Mouse (Mus musculus) MEL (cell line): ENCODE results near the gene Adcy7. TPM values are rescaled to one million over a fixed set of nuclear protein-coding genes. Genes with fewer than 3 reads are reported as not detected.

Source experiments
- DNase-seq: peaks from one replicate; pipeline ENCODE4 v3.0.0; 2011; ENCODE audit warnings: low read depth, low spot score
- H3K27ac ChIP-seq: 2 replicates; pipeline ENCODE4 v1.5.1; 2012; ENCODE audit warnings: low read depth, mild to moderate bottlenecking, control low read depth, low read length, moderate library complexity; ENCODE audit not compliant: control insufficient read depth
- H3K27me3 ChIP-seq, 2 experiments: fragments of 150-350 bp in 1 of 2; sonication (generic) in 1 of 2; 2 replicates each; pipeline ENCODE4 v1.6.1; 2012; ENCODE audit warnings: low read length in 2 of 2, mild to moderate bottlenecking in 2 of 2, improper control_type of control experiment in 1 of 2, moderate library complexity in 1 of 2; ENCODE audit not compliant: insufficient read depth in 2 of 2, control insufficient read depth in 1 of 2
- H3K36me3 ChIP-seq, 2 experiments: 2 replicates each; pipeline ENCODE4 v1.6.1; 2012 to 2014; ENCODE audit warnings: low read length in 2 of 2, improper control_type of control experiment in 1 of 2, inconsistent platforms in 1 of 2, mild to moderate bottlenecking in 1 of 2; ENCODE audit not compliant: insufficient read depth in 2 of 2, control insufficient read depth in 1 of 2
- H3K4me1 ChIP-seq, 2 experiments: fragments of 150-350 bp in 1 of 2; sonication (generic) in 1 of 2; 2 replicates each; pipeline ENCODE4 v1.6.1; 2012; ENCODE audit warnings: low read length in 2 of 2, improper control_type of control experiment in 1 of 2, mild to moderate bottlenecking in 1 of 2; ENCODE audit not compliant: insufficient read depth in 2 of 2, control insufficient read depth in 1 of 2
- H3K4me3 ChIP-seq, 2 experiments: fragments of 150-350 bp in 1 of 2; sonication (generic) in 1 of 2; 2 replicates each; pipeline ENCODE4 v1.5.1; 2012; ENCODE audit warnings: low read depth in 2 of 2, low read length in 2 of 2, mild to moderate bottlenecking in 2 of 2, moderate library complexity in 2 of 2, control low read depth in 1 of 2, improper control_type of control experiment in 1 of 2; ENCODE audit not compliant: control insufficient read depth in 1 of 2, insufficient read depth in 1 of 2
- H3K79me2 ChIP-seq: 2 replicates; pipeline ENCODE4 v1.6.1; 2012; ENCODE audit warnings: mild to moderate bottlenecking, low read length, moderate library complexity; ENCODE audit not compliant: control insufficient read depth, poor library complexity, insufficient read depth
- H3K9ac ChIP-seq: 2 replicates; pipeline ENCODE4 v1.6.1; 2012; ENCODE audit warnings: low read depth, mild to moderate bottlenecking, control low read depth, low read length, moderate library complexity; ENCODE audit not compliant: control insufficient read depth, poor library complexity, severe bottlenecking
- H3K9me3 ChIP-seq: fragments of 150-350 bp; sonication (generic); replicated peaks from 2 replicates; pipeline ENCODE4 v1.6.1; 2012; ENCODE audit warnings: mild to moderate bottlenecking, low read length, improper control_type of control experiment, moderate library complexity; ENCODE audit not compliant: insufficient read depth
- BHLHE40 ChIP-seq: IDR thresholded peaks from 2 replicates; pipeline ENCODE4 v1.6.1; 2012; ENCODE audit warnings: low read depth, mild to moderate bottlenecking, inconsistent platforms, low read length, improper control_type of control experiment, borderline replicate concordance
- CHD2 ChIP-seq: IDR thresholded peaks from 2 replicates; pipeline ENCODE4 v1.6.1; 2011; ENCODE audit warnings: low read length, improper control_type of control experiment
- CTCF ChIP-seq, 3 experiments: IDR thresholded peaks in 2 of 3; conservative IDR thresholded peaks in 1 of 3; 2 replicates each; pipeline ENCODE4 v1.5.1; 2011 to 2012; ENCODE audit warnings: low read length in 3 of 3, low read depth in 2 of 3, mild to moderate bottlenecking in 2 of 3, improper control_type of control experiment in 1 of 3, inconsistent platforms in 1 of 3, mixed read lengths in 1 of 3, moderate library complexity in 1 of 3; ENCODE audit not compliant: control insufficient read depth in 1 of 3, insufficient read depth in 1 of 3, poor library complexity in 1 of 3, severe bottlenecking in 1 of 3
- ELF1 ChIP-seq: IDR thresholded peaks from 2 replicates; pipeline ENCODE4 v1.6.1; 2014; ENCODE audit warnings: low read depth, mild to moderate bottlenecking, inconsistent platforms, low read length, improper control_type of control experiment, moderate library complexity
- EP300 ChIP-seq, 2 experiments: IDR thresholded peaks; 2 replicates each; pipeline ENCODE4 v1.6.1; 2011; ENCODE audit warnings: improper control_type of control experiment in 2 of 2, low read length in 2 of 2, low read depth in 1 of 2, mild to moderate bottlenecking in 1 of 2
- GABPA ChIP-seq: IDR thresholded peaks from 2 replicates; pipeline ENCODE4 v1.6.1; 2012; ENCODE audit warnings: low read depth, mild to moderate bottlenecking, inconsistent platforms, low read length, improper control_type of control experiment, moderate library complexity
- GATA1 ChIP-seq: IDR thresholded peaks from 2 replicates; pipeline ENCODE4 v1.6.1; 2011; ENCODE audit warnings: low read depth, low read length, improper control_type of control experiment
- MAX ChIP-seq: IDR thresholded peaks from 2 replicates; pipeline ENCODE4 v1.6.1; 2011; ENCODE audit warnings: low read length, improper control_type of control experiment
- MEF2A ChIP-seq: IDR thresholded peaks from 2 replicates; pipeline ENCODE4 v1.6.1; 2014; ENCODE audit warnings: low read depth, mild to moderate bottlenecking, inconsistent platforms, low read length, improper control_type of control experiment; ENCODE audit not compliant: poor library complexity, insufficient replicate concordance, severe bottlenecking; ENCODE audit errors: extremely low read depth
- MXI1 ChIP-seq: IDR thresholded peaks from 2 replicates; pipeline ENCODE4 v1.6.1; 2011; ENCODE audit warnings: mild to moderate bottlenecking, low read depth, low read length, improper control_type of control experiment
- MYB ChIP-seq: IDR thresholded peaks from 2 replicates; pipeline ENCODE4 v1.6.1; 2011; ENCODE audit warnings: mild to moderate bottlenecking, low read depth, low read length, improper control_type of control experiment
- NELFE ChIP-seq: IDR thresholded peaks from 2 replicates; pipeline ENCODE4 v1.6.1; 2011; ENCODE audit warnings: low read depth, low read length, improper control_type of control experiment
- POLR2A ChIP-seq, 2 experiments: IDR thresholded peaks; 2 replicates each; pipeline ENCODE4 v1.6.1; 2011 to 2012; ENCODE audit warnings: low read length in 2 of 2, mild to moderate bottlenecking in 2 of 2, control low read depth in 1 of 2, improper control_type of control experiment in 1 of 2, low read depth in 1 of 2, moderate library complexity in 1 of 2; ENCODE audit not compliant: control insufficient read depth in 1 of 2, insufficient read depth in 1 of 2, poor library complexity in 1 of 2
- POLR2AphosphoS2 ChIP-seq: IDR thresholded peaks from 2 replicates; pipeline ENCODE4 v1.6.1; 2011; ENCODE audit warnings: low read length, improper control_type of control experiment
- POLR2AphosphoS5 ChIP-seq: IDR thresholded peaks from 2 replicates; pipeline ENCODE4 v1.6.1; 2012; ENCODE audit warnings: low read depth, borderline replicate concordance, mild to moderate bottlenecking, inconsistent platforms, low read length, moderate library complexity, mixed read lengths
- RAD21 ChIP-seq: IDR thresholded peaks from 2 replicates; pipeline ENCODE4 v1.6.1; 2011; ENCODE audit warnings: mild to moderate bottlenecking, low read depth, low read length, improper control_type of control experiment
- TAL1 ChIP-seq: IDR thresholded peaks from 2 replicates; pipeline ENCODE4 v1.6.1; 2012; ENCODE audit warnings: mild to moderate bottlenecking, inconsistent platforms, low read length, moderate library complexity, mixed read lengths
- TBP ChIP-seq: IDR thresholded peaks from 2 replicates; pipeline ENCODE4 v1.8.0; 2011; ENCODE audit warnings: low read depth, low read length, improper control_type of control experiment
- USF2 ChIP-seq, 2 experiments: IDR thresholded peaks; 2 replicates each; pipeline ENCODE4 v1.6.1; 2011 to 2012; ENCODE audit warnings: improper control_type of control experiment in 2 of 2, low read length in 2 of 2, borderline replicate concordance in 1 of 2, inconsistent platforms in 1 of 2, low read depth in 1 of 2, mild to moderate bottlenecking in 1 of 2; ENCODE audit not compliant: insufficient read depth in 1 of 2
- polyA plus RNA-seq, 2 experiments: library from polyadenylated mRNA; stranded (reverse) in 1 of 2; unstranded in 1 of 2; fragments of >175 nt in 1 of 2; fragments of >200 nt in 1 of 2; gene quantifications; 2 replicates each; pipeline versions ENCODE4 v1.2.1 to v1.2.4; 2012; ENCODE audit warnings: low replicate concordance in 2 of 2, low read depth in 1 of 2; ENCODE audit not compliant: insufficient read length in 2 of 2, insufficient read depth in 1 of 2, missing spikeins in 1 of 2
- total RNA-seq: library from RNA; depleted of rRNA; stranded (reverse); fragments of 300-350 nt; gene quantifications from 2 replicates; pipeline ENCODE4 v1.2.3, GENCODE M21; 2012

The Adcy7 gene
- total and polyA plus RNA-seq, 3 experiments: 62.9 to 83.7 TPM; not detected in 1

DNA sequence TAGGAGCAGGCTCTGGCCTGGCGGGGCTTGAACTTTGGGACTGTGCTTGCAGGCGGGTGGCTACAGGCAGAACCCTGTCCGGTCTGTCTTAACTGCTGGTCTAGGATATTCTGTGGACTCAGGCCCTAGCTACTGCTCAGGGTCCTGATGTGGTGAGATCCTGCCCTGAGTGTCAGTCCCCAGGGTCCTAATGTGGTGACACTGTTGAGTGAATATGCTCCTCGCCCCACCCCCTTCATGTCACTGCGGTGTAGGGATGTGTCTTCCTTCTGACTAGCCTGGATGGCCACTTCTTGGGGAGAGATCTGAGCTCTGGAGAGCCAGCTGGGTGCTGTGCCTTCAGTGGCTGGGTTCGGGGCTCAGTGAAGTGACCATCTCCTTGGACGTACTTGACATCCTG is 37.7 kb downstream of the Adcy7 start:
- H3K79me2 ChIP-seq: peaks cover 8% of the 10 kb centered on the region
- peaks cover 0 to 4% of the 10 kb centered on the region in 2 experiments; a peak in 1 of 4 replicates for H3K4me1 ChIP-seq
- H3K9me3 ChIP-seq: no peaks in the 10 kb centered on the region
- H3K27ac ChIP-seq: no peak overlapping the region
- DNase-seq: no peak
- TF ChIP-seq POLR2AphosphoS5 (no peak), BHLHE40 (no peak), USF2 (IDR thresholded peaks at IDR 0.05; ENCODE audit: borderline replicate concordance in 1 of 2, insufficient read depth in 1 of 2, low read depth in 1 of 2, low read length in 2 of 2) (no peak), POLR2AphosphoS2 (no peak), MAX (no peak), GATA1 (no peak), MXI1 (no peak)
- H3K4me3 ChIP-seq: no peak overlapping the region
- no peaks in the 10 kb centered on the region for H3K27me3 ChIP-seq
- no peak overlapping the region for H3K9ac ChIP-seq
- H3K36me3 ChIP-seq: peaks cover 4 to 5% of the 10 kb centered on the region in 2 experiments

- TF ChIP-seq MYB (no peak), ELF1 (no peak), RAD21 (no peak), CTCF (IDR thresholded peaks at IDR 0.05 in 2 of 3, conservative IDR thresholded peaks at IDR 0.05 in 1 of 3; ENCODE audit: control insufficient read depth in 1 of 3, insufficient read depth in 1 of 3, low read depth in 2 of 3, low read length in 3 of 3, poor library complexity in 1 of 3, severe bottlenecking in 1 of 3) (no peak), TBP (no peak), CHD2 (no peak), MEF2A (no peak), POLR2A (IDR thresholded peaks at IDR 0.05; ENCODE audit: control insufficient read depth in 1 of 2, insufficient read depth in 1 of 2, low read depth in 1 of 2, low read length in 2 of 2, poor library complexity in 1 of 2) (no peak), NELFE (no peak), GABPA (no peak), EP300 (IDR thresholded peaks at IDR 0.05; ENCODE audit: low read depth in 1 of 2, low read length in 2 of 2) (no peak), GATA1 (no peak), TAL1 (no peak)
- H3K4me1 ChIP-seq: peaks cover 0 to 4% of the 10 kb centered on the region in 2 experiments; a peak in 1 of 4 replicates
- peaks cover 8% of the 10 kb centered on the region for H3K79me2 ChIP-seq
- no peak overlapping the region for H3K9ac ChIP-seq
- DNase-seq: no peak
- H3K27ac ChIP-seq: no peak overlapping the region
- H3K9me3 ChIP-seq: no peaks in the 10 kb centered on the region
- no peaks in the 10 kb centered on the region for H3K27me3 ChIP-seq
- peaks cover 5% of the 10 kb centered on the region in 2 experiments for H3K36me3 ChIP-seq
- H3K4me3 ChIP-seq: no peak overlapping the region
These were observed 38.1 kb downstream of the Adcy7 start for GRCm38 (mm10) chr8:88310286-88310685.
